Mouse (Mus musculus): ENCODE measurements around the gene Eif4a2. TPM values are rescaled to one million over a fixed set of nuclear protein-coding genes. Genes with fewer than 3 reads are reported as not detected.

The Eif4a2 gene
- total and polyA plus RNA-seq, 2 experiments from 2014 or later: 260 to 490 TPM

- H3K4me2 ChIP-seq (ENCODE audit: low read depth, low read length): peak overlapping the region; percentile 60
- no peak for TF ChIP-seq CTCF (IDR thresholded peaks at IDR 0.05; ENCODE audit: low read depth)
- no peak overlapping the region for H3K27ac ChIP-seq
- peak overlapping the region; percentile 23 for H3K4me3 ChIP-seq (ENCODE audit: low read length)
- H3K27me3 ChIP-seq (ENCODE audit: insufficient read depth, low read length): no peaks in the 10 kb centered on the region
- DNase-seq (ENCODE audit: low spot score) (no peak), ATAC-seq (no peak)
- peaks cover 6% of the 10 kb centered on the region for H3K4me1 ChIP-seq (ENCODE audit: insufficient read depth, low read length)
- H3K9me3 ChIP-seq (ENCODE audit: low read length): no peaks in the 10 kb centered on the region
- no peaks in the 10 kb centered on the region for H3K36me3 ChIP-seq (ENCODE audit: insufficient read depth, low read length)
- peak overlapping the region; percentile 44 for H3K9ac ChIP-seq (replicated peaks; ENCODE audit: low read length)
- 4% methylated on average over 12 of the region's 12 CpGs for WGBS
Observed at GRCm38 (mm10) chr16:23099632-23100031, 7.6 kb upstream of the Eif4a2 start.

GRCm38 (mm10) chr16:23100099-23100575 lies 7.1 kb upstream of the Eif4a2 start:
- H3K27ac ChIP-seq: no peak overlapping the region
- H3K27me3 ChIP-seq (ENCODE audit: insufficient read depth, low read length): no peaks in the 10 kb centered on the region
- H3K9ac ChIP-seq (replicated peaks; ENCODE audit: low read length): peak overlapping the region; percentile 44
- H3K9me3 ChIP-seq (ENCODE audit: low read length): no peaks in the 10 kb centered on the region
- DNase-seq (ENCODE audit: low spot score): peak; percentile 27
- H3K4me3 ChIP-seq (ENCODE audit: low read length): peak overlapping the region; percentile 23
- ATAC-seq: peak; percentile 28; the same call in 1 of the 2 replicates
- H3K36me3 ChIP-seq (ENCODE audit: insufficient read depth, low read length): no peaks in the 10 kb centered on the region
- H3K4me1 ChIP-seq (ENCODE audit: insufficient read depth, low read length): peaks cover 6% of the 10 kb centered on the region
- 4% methylated on average over 9 of the region's 9 CpGs for WGBS
- H3K4me2 ChIP-seq (ENCODE audit: low read depth, low read length): peak overlapping the region; percentile 60
- no peak for TF ChIP-seq CTCF (IDR thresholded peaks at IDR 0.05; ENCODE audit: low read depth)

- Histone ChIP-seq H3K4me3 (ENCODE audit: low read length) (no peak overlapping the region), H3K27me3 (ENCODE audit: insufficient read depth, low read length) (no peaks in the 10 kb centered on the region), H3K4me1 (ENCODE audit: insufficient read depth, low read length) (peaks cover 6% of the 10 kb centered on the region), H3K36me3 (ENCODE audit: insufficient read depth, low read length) (no peaks in the 10 kb centered on the region), H3K27ac (no peak overlapping the region), H3K9ac (replicated peaks; ENCODE audit: low read length) (no peak overlapping the region), H3K4me2 (ENCODE audit: low read depth, low read length) (peak overlapping the region; percentile 60), H3K9me3 (ENCODE audit: low read length) (no peaks in the 10 kb centered on the region)
- WGBS: 15% methylated on average over 10 of the region's 10 CpGs
- TF ChIP-seq CTCF (IDR thresholded peaks at IDR 0.05; ENCODE audit: low read depth): no peak
- DNase-seq (ENCODE audit: low spot score) (no peak), ATAC-seq (no peak)
Observed at GRCm38 (mm10) chr16:23100613-23101012, 6.6 kb upstream of the Eif4a2 start.

- Histone ChIP-seq H3K9me3 (ENCODE audit: low read length) (no peaks in the 10 kb centered on the region), H3K4me1 (ENCODE audit: insufficient read depth, low read length) (peaks cover 6% of the 10 kb centered on the region), H3K36me3 (ENCODE audit: insufficient read depth, low read length) (no peaks in the 10 kb centered on the region), H3K4me3 (ENCODE audit: low read length) (peak overlapping the region; percentile 13; the same call in 1 of the 2 replicates), H3K27ac (no peak overlapping the region), H3K27me3 (ENCODE audit: insufficient read depth, low read length) (no peaks in the 10 kb centered on the region), H3K9ac (replicated peaks; ENCODE audit: low read length) (0 out of 2 replicates have a peak overlapping the region, but pooled peaks have one; percentile 24), H3K4me2 (ENCODE audit: low read depth, low read length) (peak overlapping the region; percentile 44)
- WGBS: 17% methylated on average over 15 of the region's 15 CpGs
- TF ChIP-seq CTCF (IDR thresholded peaks at IDR 0.05; ENCODE audit: low read depth): no peak
- DNase-seq (ENCODE audit: low spot score) (no peak), ATAC-seq (no peak)
Observed at GRCm38 (mm10) chr16:23102340-23103037, 4.8 kb upstream of the Eif4a2 start.

- TF ChIP-seq CTCF (IDR thresholded peaks at IDR 0.05; ENCODE audit: low read depth): no peak
- Histone ChIP-seq H3K4me2 (ENCODE audit: low read depth, low read length) (peak overlapping the region; percentile 44), H3K27me3 (ENCODE audit: insufficient read depth, low read length) (no peaks in the 10 kb centered on the region), H3K9me3 (ENCODE audit: low read length) (no peaks in the 10 kb centered on the region), H3K4me3 (ENCODE audit: low read length) (peak overlapping the region; percentile 13; the same call in 1 of the 2 replicates), H3K9ac (replicated peaks; ENCODE audit: low read length) (0 out of 2 replicates have a peak overlapping the region, but pooled peaks have one; percentile 24), H3K4me1 (ENCODE audit: insufficient read depth, low read length) (peaks cover 6% of the 10 kb centered on the region), H3K27ac (no peak overlapping the region), H3K36me3 (ENCODE audit: insufficient read depth, low read length) (no peaks in the 10 kb centered on the region)
- no peak for DNase-seq (ENCODE audit: low spot score)
- ATAC-seq: no peak
- 41% methylated on average over 17 of the region's 17 CpGs for WGBS
Observed at GRCm38 (mm10) chr16:23103038-23103745, 4.1 kb upstream of the Eif4a2 start.

- no peaks in the 10 kb centered on the region for H3K36me3 ChIP-seq (ENCODE audit: insufficient read depth, low read length)
- no peaks in the 10 kb centered on the region for H3K9me3 ChIP-seq (ENCODE audit: low read length)
- no peak overlapping the region for H3K9ac ChIP-seq (replicated peaks; ENCODE audit: low read length)
- no peaks in the 10 kb centered on the region for H3K27me3 ChIP-seq (ENCODE audit: insufficient read depth, low read length)
- no peak for ATAC-seq
- peaks cover 6% of the 10 kb centered on the region for H3K4me1 ChIP-seq (ENCODE audit: insufficient read depth, low read length)
- no peak overlapping the region for H3K4me3 ChIP-seq (ENCODE audit: low read length)
- no peak overlapping the region for H3K4me2 ChIP-seq (ENCODE audit: low read depth, low read length)
- no peak for DNase-seq (ENCODE audit: low spot score)
- no peak overlapping the region for H3K27ac ChIP-seq
- no peak for TF ChIP-seq CTCF (IDR thresholded peaks at IDR 0.05; ENCODE audit: low read depth)
- 68% methylated on average over 2 of the region's 2 CpGs for WGBS
Observed at GRCm38 (mm10) chr16:23103841-23104240, 3.4 kb upstream of the Eif4a2 start.
